Mouse (Mus musculus) hindbrain, embryonic 15.5 days (tissue): ENCODE measurements at regions not wholly inside any gene's neighbourhood (a gene's known extent, or its start where the extent isn't known, plus 50 kb on each side); places are given as distances from the start of the nearest gene placed in this dataset.

Experiments used
- ATAC-seq: fragments of 200-750 bp; cut with Nextera tagmentation; 2 replicates; pipeline ENCODE4 v1.8.0; 2017; ENCODE audit warnings: low read depth, moderate number of reproducible peaks, moderate TSS enrichment; ENCODE audit not compliant: low FRiP score
- H3K27ac ChIP-seq: fragments of 300-500 bp; sonication (generic); replicated peaks from 2 replicates; pipeline ENCODE4 v1.5.1; 2015; ENCODE audit warnings: mild to moderate bottlenecking, inconsistent platforms
- H3K27me3 ChIP-seq: fragments of 300-500 bp; sonication (generic); 2 replicates; pipeline ENCODE4 v1.6.1; 2015; ENCODE audit warnings: control low read depth, inconsistent platforms
- H3K36me3 ChIP-seq: fragments of 300-500 bp; sonication (generic); 2 replicates; pipeline ENCODE4 v1.6.1; 2015; ENCODE audit warnings: control low read depth, inconsistent platforms
- H3K4me1 ChIP-seq: fragments of 300-500 bp; sonication (generic); replicated peaks from 2 replicates; pipeline ENCODE4 v1.6.1; 2015; ENCODE audit warnings: control low read depth, inconsistent platforms
- H3K4me2 ChIP-seq: fragments of 300-500 bp; sonication (generic); 2 replicates; pipeline ENCODE4 v1.6.1; 2015; ENCODE audit warnings: moderate library complexity, mild to moderate bottlenecking, inconsistent platforms
- H3K4me3 ChIP-seq: fragments of 300-500 bp; sonication (generic); 2 replicates; pipeline ENCODE4 v1.5.1; 2015; ENCODE audit warnings: mild to moderate bottlenecking, inconsistent platforms
- H3K9ac ChIP-seq: fragments of 300-500 bp; sonication (generic); 2 replicates; pipeline ENCODE4 v1.6.1; 2015; ENCODE audit warnings: inconsistent platforms
- H3K9me3 ChIP-seq: fragments of 300-500 bp; sonication (generic); 2 replicates; pipeline ENCODE4 v1.6.1; 2016; ENCODE audit warnings: control low read depth, inconsistent platforms
- WGBS: fragments of 180-500 bp; shearing (Covaris S2); methylation state at CpG from one replicate; pipeline ENCODE4 v1.1.7; 2015; 5-methylcytosine and 5-hydroxymethylcytosine counted together

DNA sequence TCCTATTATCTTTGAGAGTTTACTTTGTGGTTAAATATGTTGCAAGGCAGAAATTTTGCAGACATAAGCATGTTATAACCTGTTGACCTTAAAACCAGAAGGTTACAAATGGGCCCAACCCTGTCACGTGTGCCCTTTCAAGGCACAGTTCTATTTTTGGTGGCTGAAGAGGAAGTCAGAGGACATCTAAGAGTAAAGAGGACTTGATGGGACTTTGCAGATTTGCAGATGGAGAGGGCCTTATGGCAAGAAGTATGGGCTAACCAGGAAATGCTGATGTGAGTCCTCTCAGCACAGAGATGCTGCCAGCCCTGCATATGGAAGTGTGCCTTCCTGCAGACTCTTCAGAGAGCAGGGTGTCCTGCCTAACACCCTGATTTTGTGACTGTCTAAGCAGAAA, 101.6 kb upstream of the Ednrb start:
- Histone ChIP-seq H3K4me3 (no peak overlapping the region), H3K4me2 (no peak overlapping the region), H3K9ac (no peak overlapping the region), H3K36me3 (no peaks in the 10 kb centered on the region), H3K9me3 (no peaks in the 10 kb centered on the region), H3K27ac (no peak overlapping the region), H3K27me3 (no peaks in the 10 kb centered on the region), H3K4me1 (peaks cover 7% of the 10 kb centered on the region; the same call in 1 of the 2 replicates)
- WGBS: 59% methylated on average over 1 of the region's 1 CpGs
- no peak for ATAC-seq

DNA sequence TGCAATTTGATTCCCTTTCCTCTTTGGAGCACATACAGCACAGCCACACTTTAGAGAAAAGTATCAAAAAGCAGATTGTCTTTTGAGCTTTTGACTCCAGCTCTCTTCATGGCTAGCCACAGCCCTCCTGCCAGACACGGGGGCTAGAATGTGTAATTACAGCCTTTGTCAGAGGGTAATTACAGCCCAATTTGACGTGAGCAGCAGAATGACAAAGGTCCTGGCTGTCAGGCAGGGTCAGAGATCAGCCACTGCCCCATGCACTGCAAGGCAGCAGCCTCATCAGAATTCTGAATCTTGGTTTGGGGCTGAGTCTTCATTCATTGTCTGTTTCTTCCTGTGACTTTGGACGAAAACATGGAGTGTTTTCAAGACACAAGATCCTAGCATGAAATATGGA, 95.7 kb upstream of the Ednrb start:
- no peak overlapping the region for H3K4me3 ChIP-seq
- 6% methylated on average over 3 of the region's 3 CpGs for WGBS
- no peak overlapping the region for H3K9ac ChIP-seq
- no peak overlapping the region for H3K4me2 ChIP-seq
- H3K36me3 ChIP-seq: no peaks in the 10 kb centered on the region
- no peak overlapping the region for H3K27ac ChIP-seq
- H3K4me1 ChIP-seq: no peaks in the 10 kb centered on the region
- no peaks in the 10 kb centered on the region for H3K27me3 ChIP-seq
- H3K9me3 ChIP-seq: no peaks in the 10 kb centered on the region
- no peak for ATAC-seq

DNA sequence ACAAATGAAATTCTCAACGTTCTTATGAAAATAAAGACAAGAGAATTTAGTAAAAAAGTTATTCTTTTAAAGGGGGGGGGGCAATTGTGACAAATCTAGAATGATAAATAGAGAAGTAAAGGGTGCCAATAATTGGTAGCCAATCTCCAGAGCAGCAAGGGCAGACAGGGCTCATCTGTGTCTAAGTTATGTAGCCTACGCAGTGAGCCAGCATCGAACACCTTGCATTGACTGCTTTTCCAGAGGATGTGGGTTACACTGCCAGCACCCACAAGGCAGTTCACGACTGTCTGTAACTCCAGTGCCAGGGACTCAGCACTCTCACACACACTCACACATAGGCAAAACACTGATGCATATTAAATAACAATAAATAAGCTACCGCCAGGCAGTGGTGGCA, 94.7 kb upstream of the Ednrb start:
- H3K9ac ChIP-seq: no peak overlapping the region
- H3K9me3 ChIP-seq: no peaks in the 10 kb centered on the region
- H3K4me1 ChIP-seq: no peaks in the 10 kb centered on the region
- H3K4me3 ChIP-seq: no peak overlapping the region
- H3K27me3 ChIP-seq: no peaks in the 10 kb centered on the region
- H3K27ac ChIP-seq: no peak overlapping the region
- no peak overlapping the region for H3K4me2 ChIP-seq
- no peaks in the 10 kb centered on the region for H3K36me3 ChIP-seq
- no peak for ATAC-seq
- 83% methylated on average over 5 of the region's 5 CpGs for WGBS

DNA sequence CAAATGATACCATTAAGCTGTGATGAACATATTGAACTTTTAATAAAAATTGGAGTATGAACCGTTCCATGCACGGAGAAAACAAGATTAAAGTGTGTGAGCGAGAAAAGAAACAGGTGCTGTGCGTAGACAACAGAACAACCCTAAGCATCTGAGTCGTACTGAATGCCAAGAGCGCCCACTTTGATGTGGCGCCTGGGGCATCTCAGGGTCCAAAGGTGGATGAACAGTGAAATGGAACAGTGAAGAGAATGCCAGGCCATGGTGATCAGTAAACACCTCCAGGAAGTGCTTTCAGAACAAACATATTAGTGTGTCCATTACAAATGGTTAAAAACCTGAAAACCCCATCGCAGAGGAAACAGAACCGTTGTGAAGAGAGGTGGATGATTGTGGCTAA, 94.0 kb upstream of the Ednrb start:
- no peak for ATAC-seq

DNA sequence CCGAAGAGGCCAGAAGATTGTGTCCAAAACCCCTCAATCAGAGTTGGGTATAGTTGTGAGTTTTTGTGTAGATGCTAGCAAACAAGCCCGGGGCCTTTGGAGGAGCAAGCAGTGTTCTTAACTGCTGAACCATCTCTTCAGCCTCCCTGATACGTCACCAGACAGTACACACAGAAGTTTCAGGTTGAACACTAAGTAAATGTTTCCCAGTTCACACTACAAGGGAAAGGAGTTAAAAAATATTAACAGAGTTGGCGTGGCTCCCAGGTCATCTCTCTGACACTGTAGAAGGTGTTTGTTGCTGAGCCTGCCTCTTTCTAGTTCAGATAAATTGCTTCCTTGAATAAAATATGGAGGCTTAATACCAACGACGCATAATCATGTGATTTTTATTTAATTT, 93.5 kb upstream of the Ednrb start:
- no peaks in the 10 kb centered on the region for H3K9me3 ChIP-seq
- no peaks in the 10 kb centered on the region for H3K36me3 ChIP-seq
- 91% methylated on average over 6 of the region's 6 CpGs for WGBS
- H3K27me3 ChIP-seq: no peaks in the 10 kb centered on the region
- no peak overlapping the region for H3K4me3 ChIP-seq
- no peak for ATAC-seq
- H3K27ac ChIP-seq: no peak overlapping the region
- H3K9ac ChIP-seq: no peak overlapping the region
- H3K4me2 ChIP-seq: no peak overlapping the region
- no peaks in the 10 kb centered on the region for H3K4me1 ChIP-seq

More for the DNA sequence above, 94.0 kb upstream of the Ednrb start:
- no peaks in the 10 kb centered on the region for H3K36me3 ChIP-seq
- H3K4me2 ChIP-seq: no peak overlapping the region
- H3K27me3 ChIP-seq: no peaks in the 10 kb centered on the region
- H3K9me3 ChIP-seq: no peaks in the 10 kb centered on the region
- H3K4me1 ChIP-seq: no peaks in the 10 kb centered on the region
- no peak overlapping the region for H3K9ac ChIP-seq
- 89% methylated on average over 9 of the region's 9 CpGs for WGBS
- no peak overlapping the region for H3K4me3 ChIP-seq
- no peak overlapping the region for H3K27ac ChIP-seq

DNA sequence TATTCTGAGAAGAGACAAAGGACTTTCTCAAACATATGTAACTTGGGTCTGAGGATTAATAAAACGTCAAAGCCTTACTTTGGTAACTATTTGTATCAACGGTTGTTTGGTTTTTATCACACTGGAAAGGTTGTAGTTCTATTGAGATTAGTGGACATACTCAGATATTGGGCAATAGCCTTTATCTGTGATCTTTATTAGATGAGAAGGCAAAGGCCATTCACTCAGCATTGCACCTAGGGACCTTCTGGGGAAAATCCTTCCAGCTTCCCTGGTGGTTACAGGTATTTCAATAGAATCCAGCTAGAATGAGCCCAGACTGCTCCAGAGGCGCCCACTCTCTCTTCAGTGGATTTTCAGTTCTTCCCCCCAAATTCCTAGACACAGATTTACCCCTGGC, 89.6 kb upstream of the Ednrb start:
- no peak overlapping the region for H3K4me2 ChIP-seq
- H3K4me3 ChIP-seq: no peak overlapping the region
- no peak overlapping the region for H3K27ac ChIP-seq
- 89% methylated on average over 3 of the region's 3 CpGs for WGBS
- H3K36me3 ChIP-seq: no peaks in the 10 kb centered on the region
- no peaks in the 10 kb centered on the region for H3K27me3 ChIP-seq
- ATAC-seq: no peak
- H3K9me3 ChIP-seq: no peaks in the 10 kb centered on the region
- no peak overlapping the region for H3K9ac ChIP-seq
- no peaks in the 10 kb centered on the region for H3K4me1 ChIP-seq

DNA sequence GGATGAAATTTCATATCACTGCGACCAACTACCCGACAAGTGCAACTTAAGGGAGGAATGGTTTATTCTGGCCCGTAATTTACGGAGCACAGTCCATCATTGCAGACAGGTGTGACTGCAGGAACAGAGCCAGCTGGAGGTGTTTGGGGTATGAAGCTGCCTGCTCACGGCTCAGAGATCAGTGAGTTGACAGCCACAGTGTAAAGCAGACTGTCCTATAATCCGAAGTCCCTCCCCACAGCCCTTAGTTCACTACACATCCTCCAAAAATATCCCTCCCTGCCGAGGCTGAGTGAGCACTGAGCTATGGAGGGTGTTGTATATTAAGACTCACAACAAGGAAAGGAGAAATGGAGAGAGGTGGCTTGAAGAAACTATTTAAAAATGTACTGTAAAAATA, 88.0 kb upstream of the Ednrb start:
- 89% methylated on average over 7 of the region's 7 CpGs for WGBS
- no peaks in the 10 kb centered on the region for H3K9me3 ChIP-seq
- H3K27me3 ChIP-seq: no peaks in the 10 kb centered on the region

DNA sequence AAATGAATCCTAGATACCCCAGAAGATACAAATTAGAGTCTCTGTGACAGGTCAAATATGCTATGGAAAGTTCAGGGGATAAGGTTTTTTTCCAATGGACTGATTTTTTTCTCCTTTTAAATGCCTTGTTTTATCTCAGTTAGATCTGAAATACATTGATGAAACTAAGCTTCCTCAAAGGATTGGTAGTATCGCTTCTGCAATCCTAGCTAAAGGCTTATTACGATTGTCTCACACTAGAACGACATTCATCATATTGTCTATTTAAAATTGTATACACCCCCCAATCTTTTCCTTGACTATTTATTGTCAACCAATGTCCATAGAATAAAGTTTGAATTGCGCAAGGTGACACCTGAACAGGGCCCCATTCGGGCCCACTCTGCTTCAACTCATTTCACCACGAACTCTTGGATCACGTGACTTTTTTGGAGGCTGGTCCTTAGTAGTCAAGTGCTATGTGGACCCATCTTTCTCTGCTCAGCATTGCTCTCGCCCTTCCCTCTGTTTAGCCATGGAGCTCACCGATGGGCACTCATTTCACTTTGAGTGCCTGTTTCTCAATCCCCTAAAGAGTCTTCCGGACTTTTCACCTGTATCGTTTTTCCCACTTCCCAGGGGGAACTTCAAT, 85.6 kb upstream of the Ednrb start:
- 94% methylated on average over 11 of the region's 11 CpGs for WGBS
- H3K36me3 ChIP-seq: no peaks in the 10 kb centered on the region
- no peak overlapping the region for H3K4me3 ChIP-seq
- no peak overlapping the region for H3K27ac ChIP-seq
- no peaks in the 10 kb centered on the region for H3K9me3 ChIP-seq
- no peak for ATAC-seq
- no peak overlapping the region for H3K9ac ChIP-seq
- H3K4me2 ChIP-seq: no peak overlapping the region
- H3K4me1 ChIP-seq: no peaks in the 10 kb centered on the region
- no peaks in the 10 kb centered on the region for H3K27me3 ChIP-seq

More for the DNA sequence above, 88.0 kb upstream of the Ednrb start:
- ATAC-seq: no peak
- H3K4me3 ChIP-seq: no peak overlapping the region
- no peak overlapping the region for H3K9ac ChIP-seq
- no peaks in the 10 kb centered on the region for H3K36me3 ChIP-seq
- no peaks in the 10 kb centered on the region for H3K4me1 ChIP-seq
- no peak overlapping the region for H3K27ac ChIP-seq
- no peak overlapping the region for H3K4me2 ChIP-seq

DNA sequence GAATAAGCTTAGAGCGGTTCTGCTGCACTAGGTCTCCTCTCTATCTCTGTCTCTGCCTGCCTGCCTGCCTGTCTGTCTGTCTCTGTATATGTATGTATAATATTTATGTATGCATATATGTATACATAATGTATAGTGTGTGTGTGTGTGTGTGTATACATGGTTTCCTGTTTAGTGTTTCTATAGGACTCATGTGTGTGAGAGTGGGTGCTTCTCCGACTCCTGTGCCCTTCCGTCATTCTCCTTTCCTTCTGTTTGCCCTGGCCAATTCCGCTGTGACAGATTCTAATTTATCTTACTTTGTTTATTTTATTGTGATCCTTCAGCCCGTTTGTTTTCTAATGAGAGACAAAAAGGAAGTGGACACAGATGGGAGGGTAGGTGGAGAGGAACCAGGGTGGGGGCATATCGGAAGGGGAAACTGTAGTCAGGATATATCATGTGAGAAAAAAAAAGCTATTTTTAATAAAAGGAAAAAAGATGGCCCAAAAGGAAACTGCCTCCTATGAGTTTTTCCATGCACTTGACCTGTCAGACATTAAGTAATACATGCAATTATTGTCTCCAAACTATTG, 85.0 kb upstream of the Ednrb start:
- no peak overlapping the region for H3K27ac ChIP-seq
- no peak overlapping the region for H3K4me2 ChIP-seq
- ATAC-seq: no peak
- H3K4me3 ChIP-seq: no peak overlapping the region
- H3K36me3 ChIP-seq: no peaks in the 10 kb centered on the region
- no peak overlapping the region for H3K9ac ChIP-seq
- H3K4me1 ChIP-seq: no peaks in the 10 kb centered on the region
- WGBS: 66% methylated on average over 6 of the region's 6 CpGs
- no peaks in the 10 kb centered on the region for H3K27me3 ChIP-seq
- no peaks in the 10 kb centered on the region for H3K9me3 ChIP-seq

DNA sequence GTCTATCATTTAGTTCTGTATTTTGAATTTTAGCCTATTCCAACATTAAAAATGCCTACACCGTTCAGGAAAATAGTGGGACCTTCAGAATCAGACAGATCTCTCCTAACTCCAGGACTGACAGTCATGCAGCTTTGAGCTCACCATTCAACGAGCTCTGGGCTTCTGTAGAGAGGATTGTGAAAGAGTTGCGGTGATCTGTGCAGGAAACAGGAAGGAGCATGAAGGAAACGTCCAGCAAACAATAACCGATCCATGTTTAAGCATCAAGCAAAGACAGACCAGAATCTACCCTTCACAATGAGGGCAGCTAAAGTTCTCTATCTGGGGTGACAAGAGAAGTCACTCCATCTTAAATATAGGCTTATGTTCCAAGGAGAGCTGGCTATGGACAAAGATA, 76.0 kb upstream of the Ednrb start:
- WGBS: 80% methylated on average over 5 of the region's 5 CpGs
- Histone ChIP-seq H3K27me3 (no peaks in the 10 kb centered on the region), H3K36me3 (no peaks in the 10 kb centered on the region), H3K9ac (no peak overlapping the region), H3K4me1 (no peaks in the 10 kb centered on the region), H3K4me3 (no peak overlapping the region), H3K27ac (no peak overlapping the region), H3K4me2 (no peak overlapping the region), H3K9me3 (no peaks in the 10 kb centered on the region)
- ATAC-seq: no peak

DNA sequence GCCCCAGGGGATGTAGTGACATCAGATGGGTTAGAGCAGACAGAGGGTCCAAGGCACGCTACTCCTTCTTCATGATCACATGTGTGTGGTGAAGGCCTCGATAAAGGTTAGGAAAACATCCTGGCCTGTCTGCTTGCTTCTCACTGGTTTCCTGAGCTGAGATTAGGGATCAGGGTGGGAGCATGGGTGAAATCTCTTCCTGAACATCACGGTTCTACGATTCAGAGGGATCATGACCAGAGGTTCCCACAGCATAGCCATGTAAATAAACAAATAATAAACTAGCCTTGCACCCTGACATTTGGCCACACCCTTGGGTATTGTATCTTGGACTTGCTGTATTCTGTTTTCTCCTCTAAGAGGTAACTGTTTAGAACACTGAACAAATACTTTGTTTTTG, 75.2 kb upstream of the Ednrb start:
- Histone ChIP-seq H3K9ac (no peak overlapping the region), H3K27me3 (no peaks in the 10 kb centered on the region), H3K36me3 (no peaks in the 10 kb centered on the region), H3K9me3 (no peaks in the 10 kb centered on the region), H3K4me3 (no peak overlapping the region), H3K4me2 (no peak overlapping the region), H3K4me1 (no peaks in the 10 kb centered on the region), H3K27ac (no peak overlapping the region)
- 87% methylated on average over 4 of the region's 4 CpGs for WGBS
- ATAC-seq: no peak

DNA sequence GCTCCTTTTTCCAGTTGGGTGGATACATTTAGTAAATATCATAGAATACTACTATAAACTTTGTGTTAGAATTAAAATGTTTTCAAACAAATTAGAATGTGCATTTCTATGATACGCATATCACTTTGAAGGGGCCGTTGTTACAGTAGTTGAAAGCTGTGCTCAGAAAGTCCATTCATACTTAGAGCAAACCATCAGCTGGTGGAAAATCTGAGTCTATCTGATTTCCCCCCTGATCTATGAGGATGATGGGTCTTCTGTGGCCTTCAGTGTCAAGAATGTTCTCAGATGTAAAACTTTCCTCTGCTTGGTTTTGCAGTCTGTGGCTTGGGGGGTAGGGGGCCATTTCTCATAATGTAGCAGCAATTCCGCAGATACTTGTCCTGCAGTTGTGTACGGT, 69.3 kb upstream of the Ednrb start:
- no peaks in the 10 kb centered on the region for H3K36me3 ChIP-seq
- no peak overlapping the region for H3K4me3 ChIP-seq
- 88% methylated on average over 4 of the region's 4 CpGs for WGBS
- no peak overlapping the region for H3K4me2 ChIP-seq
- no peak overlapping the region for H3K9ac ChIP-seq
- no peaks in the 10 kb centered on the region for H3K27me3 ChIP-seq
- no peak overlapping the region for H3K27ac ChIP-seq
- no peak for ATAC-seq
- no peaks in the 10 kb centered on the region for H3K4me1 ChIP-seq
- no peaks in the 10 kb centered on the region for H3K9me3 ChIP-seq

DNA sequence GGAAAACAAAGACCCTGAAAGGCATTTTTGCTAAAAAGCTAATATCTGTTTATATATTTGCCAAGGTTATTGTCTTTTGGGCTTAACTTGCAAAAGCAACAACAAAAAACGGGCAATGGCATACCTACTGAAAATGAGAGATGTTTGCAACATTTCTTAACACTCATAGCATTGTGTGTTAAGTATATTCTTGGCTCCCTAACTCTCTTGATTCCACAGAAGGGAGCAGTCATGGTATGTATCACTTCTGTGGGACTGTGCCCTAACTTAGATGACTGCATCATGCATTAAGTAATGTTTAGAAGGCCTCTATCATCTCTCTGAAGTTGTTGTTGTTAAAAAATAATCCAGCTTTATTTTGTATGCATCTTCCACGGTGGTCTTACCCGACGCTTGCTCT, 67.5 kb upstream of the Ednrb start:
- ATAC-seq: no peak
- H3K4me3 ChIP-seq: no peak overlapping the region
- H3K9me3 ChIP-seq: no peaks in the 10 kb centered on the region
- no peak overlapping the region for H3K4me2 ChIP-seq
- H3K9ac ChIP-seq: no peak overlapping the region
- no peaks in the 10 kb centered on the region for H3K36me3 ChIP-seq
- WGBS: 69% methylated on average over 4 of the region's 4 CpGs
- H3K27me3 ChIP-seq: no peaks in the 10 kb centered on the region
- H3K4me1 ChIP-seq: no peaks in the 10 kb centered on the region
- H3K27ac ChIP-seq: 0 out of 2 replicates have a peak overlapping the region, but pooled peaks have one; percentile 21
